Mouse (Mus musculus) C2C12 (cell line): ENCODE results near the gene Clnk.

ENCODE experiments used
- CTCF ChIP-seq: IDR thresholded peaks from one replicate; pipeline ENCODE4 v1.5.1; 2011; ENCODE audit not compliant: control insufficient read depth, insufficient read depth, insufficient read length
- MYOG ChIP-seq: IDR thresholded peaks from one replicate; pipeline ENCODE4 v1.6.1; 2011; ENCODE audit not compliant: control insufficient read depth, insufficient read length; ENCODE audit errors: extremely low read depth

- TF ChIP-seq CTCF (no peak), MYOG (no peak)
Observed at GRCm38 (mm10) chr5:38881416-38881727, 4.8 kb upstream of the Clnk start.
